Mouse (Mus musculus) lung, embryonic 14.5 days (tissue): ENCODE measurements at regions not wholly inside any gene's neighbourhood (a gene's known extent, or its start where the extent isn't known, plus 50 kb on each side); places are given as distances from the start of the nearest gene placed in this dataset.
"Not testable (repeated sequence)": the region's sequence is repeated elsewhere in the genome, so short reads cannot be mapped to it uniquely, and the experiment has no call there.

Experiments used
- ATAC-seq: fragments of 200-750 bp; cut with Nextera tagmentation; 2 replicates; pipeline ENCODE4 v1.8.0; 2017; ENCODE audit warnings: mild to moderate bottlenecking, moderate TSS enrichment, moderate library complexity; ENCODE audit not compliant: insufficient read depth
- DNase-seq: peaks from one replicate; pipeline ENCODE4 v3.0.0-alpha.2; 2015
- H3K27ac ChIP-seq: fragments of 300-500 bp; sonication (generic); 2 replicates; pipeline ENCODE4 v1.5.1; 2014; ENCODE audit warnings: low read depth, mild to moderate bottlenecking, moderate library complexity
- H3K27me3 ChIP-seq: fragments of 300-500 bp; sonication (generic); 2 replicates; pipeline ENCODE4 v1.6.1; 2014; ENCODE audit warnings: low read length, control low read depth; ENCODE audit not compliant: insufficient read depth
- H3K36me3 ChIP-seq: fragments of 300-500 bp; sonication (generic); 2 replicates; pipeline ENCODE4 v1.6.1; 2014; ENCODE audit warnings: control low read depth; ENCODE audit not compliant: insufficient read depth
- H3K4me1 ChIP-seq: fragments of 300-500 bp; sonication (generic); 2 replicates; pipeline ENCODE4 v1.6.1; 2014; ENCODE audit warnings: antibody characterized with exemption, control low read depth; ENCODE audit not compliant: insufficient read depth
- H3K4me2 ChIP-seq: fragments of 300-500 bp; sonication (generic); 2 replicates; pipeline ENCODE4 v1.6.1; 2014; ENCODE audit warnings: mild to moderate bottlenecking
- H3K4me3 ChIP-seq: fragments of 300-500 bp; sonication (generic); 2 replicates; pipeline ENCODE4 v1.5.1; 2014; ENCODE audit warnings: low read depth, low read length
- H3K9ac ChIP-seq: fragments of 300-500 bp; sonication (generic); 2 replicates; pipeline ENCODE4 v1.6.1; 2014
- H3K9me3 ChIP-seq: fragments of 300-500 bp; sonication (generic); 2 replicates; pipeline ENCODE4 v1.6.1; 2016; ENCODE audit warnings: low read depth, low read length, control low read depth
- CTCF ChIP-seq: IDR thresholded peaks from 2 replicates; pipeline ENCODE4 v1.5.1; 2016; ENCODE audit warnings: antibody characterized with exemption, low read depth
- WGBS: fragments of 180-500 bp; shearing (Covaris S2); extraction: QIAGEN DNeasy Blood & Tissue Kit; methylation state at CpG from one replicate; pipeline ENCODE4 v1.1.7; 2014; 5-methylcytosine and 5-hydroxymethylcytosine counted together

GRCm38 (mm10) chr1:31612944-31613343 is 390.3 kb downstream of the Pih1d3 start:
- TF ChIP-seq CTCF = no peak
- H3K9ac ChIP-seq = no peak overlapping the region
- 57% methylated on average over 2 of the region's 2 CpGs for WGBS
- H3K4me1 ChIP-seq = no peaks in the 10 kb centered on the region
- H3K9me3 ChIP-seq = no peaks in the 10 kb centered on the region
- H3K36me3 ChIP-seq = no peaks in the 10 kb centered on the region
- no peaks in the 10 kb centered on the region for H3K27me3 ChIP-seq
- H3K27ac ChIP-seq = no peak overlapping the region
- no peak overlapping the region for H3K4me3 ChIP-seq
- ATAC-seq (no peak), DNase-seq (no peak)
- no peak overlapping the region for H3K4me2 ChIP-seq

- 52% methylated on average over 3 of the region's 9 CpGs for WGBS
- H3K4me2 ChIP-seq, ATAC-seq: not testable (repeated sequence)
Observed at GRCm38 (mm10) chr1:31615219-31615618, 392.6 kb downstream of the Pih1d3 start.

GRCm38 (mm10) chr1:31616229-31616946 is 393.8 kb downstream of the Pih1d3 start:
- H3K4me3 ChIP-seq, H3K36me3 ChIP-seq, ATAC-seq, H3K4me1 ChIP-seq, H3K9ac ChIP-seq, H3K27me3 ChIP-seq, H3K9me3 ChIP-seq, H3K4me2 ChIP-seq, DNase-seq, H3K27ac ChIP-seq: not testable (repeated sequence)
- 82% methylated on average over 11 of the region's 15 CpGs for WGBS

More at GRCm38 (mm10) chr1:31615219-31615618, 392.6 kb downstream of the Pih1d3 start:
- not testable (repeated sequence) for DNase-seq, H3K27me3 ChIP-seq, H3K27ac ChIP-seq, H3K9me3 ChIP-seq, H3K36me3 ChIP-seq, H3K4me3 ChIP-seq, H3K9ac ChIP-seq, H3K4me1 ChIP-seq

- H3K27ac ChIP-seq = no peak overlapping the region
- no peaks in the 10 kb centered on the region for H3K9me3 ChIP-seq
- WGBS = 81% methylated on average over 1 of the region's 1 CpGs
- no peaks in the 10 kb centered on the region for H3K27me3 ChIP-seq
- H3K36me3 ChIP-seq = no peaks in the 10 kb centered on the region
- no peak overlapping the region for H3K9ac ChIP-seq
- no peak overlapping the region for H3K4me3 ChIP-seq
- ATAC-seq = no peak
- no peak for TF ChIP-seq CTCF
- H3K4me2 ChIP-seq = no peak overlapping the region
- H3K4me1 ChIP-seq = no peaks in the 10 kb centered on the region
- no peak for DNase-seq
Observed at GRCm38 (mm10) chr1:31634353-31634752, 411.7 kb downstream of the Pih1d3 start.

- 29% methylated on average over 1 of the region's 1 CpGs for WGBS
- H3K27me3 ChIP-seq = no peaks in the 10 kb centered on the region
- H3K4me2 ChIP-seq = no peak overlapping the region
- TF ChIP-seq CTCF = no peak
- H3K4me1 ChIP-seq = no peaks in the 10 kb centered on the region
- no peak overlapping the region for H3K9ac ChIP-seq
- no peak overlapping the region for H3K4me3 ChIP-seq
- ATAC-seq (no peak), DNase-seq (peak; percentile 3)
- no peaks in the 10 kb centered on the region for H3K36me3 ChIP-seq
- H3K9me3 ChIP-seq = no peaks in the 10 kb centered on the region
- no peak overlapping the region for H3K27ac ChIP-seq
Observed at GRCm38 (mm10) chr1:31636575-31637356, 414.1 kb downstream of the Pih1d3 start.

DNA sequence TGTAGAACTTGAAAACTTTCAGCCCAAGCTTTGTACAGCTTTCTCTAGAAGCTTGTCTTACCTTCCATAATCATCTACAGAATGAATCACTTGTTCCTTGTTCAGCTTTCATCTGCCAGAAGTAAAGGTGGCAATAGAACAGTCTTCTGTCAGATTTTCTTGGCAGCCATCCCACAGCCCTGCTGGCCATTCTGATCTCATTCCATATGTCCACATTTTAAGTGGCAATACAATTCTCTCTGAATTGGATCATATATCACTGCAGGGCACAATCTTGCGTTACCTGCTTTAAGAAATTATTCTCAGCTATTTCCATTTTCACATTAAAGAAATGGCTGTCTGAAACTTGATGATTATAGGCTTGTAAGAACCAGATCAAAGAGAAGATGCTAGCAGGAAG is 422.5 kb downstream of the Pih1d3 start:
- Histone ChIP-seq H3K27me3 (no peaks in the 10 kb centered on the region), H3K4me2 (no peak overlapping the region), H3K27ac (no peak overlapping the region), H3K4me3 (no peak overlapping the region), H3K4me1 (no peaks in the 10 kb centered on the region), H3K9me3 (no peaks in the 10 kb centered on the region), H3K9ac (no peak overlapping the region), H3K36me3 (no peaks in the 10 kb centered on the region)
- TF ChIP-seq CTCF = no peak
- ATAC-seq (no peak), DNase-seq (peak; percentile 5)
- WGBS = 74% methylated on average over 1 of the region's 1 CpGs

- ATAC-seq (no peak), DNase-seq (no peak)
- Histone ChIP-seq H3K4me2 (no peak overlapping the region), H3K27ac (no peak overlapping the region), H3K4me1 (no peaks in the 10 kb centered on the region), H3K36me3 (no peaks in the 10 kb centered on the region), H3K9me3 (no peaks in the 10 kb centered on the region), H3K4me3 (no peak overlapping the region), H3K9ac (no peak overlapping the region), H3K27me3 (no peaks in the 10 kb centered on the region)
- TF ChIP-seq CTCF = no peak
Observed at GRCm38 (mm10) chr1:31678586-31678985, 455.9 kb downstream of the Pih1d3 start.
